Mouse (Mus musculus) limb, embryonic 15.5 days (tissue): Measurements from ENCODE around the gene Foxe1. TPM values are rescaled to one million over a fixed set of nuclear protein-coding genes. Genes with fewer than 3 reads are reported as not detected.

Experiments
- ATAC-seq: fragments of 200-750 bp; cut with Nextera tagmentation; 2 replicates; pipeline ENCODE4 v1.8.0; 2017; ENCODE audit warnings: low read depth, moderate TSS enrichment; ENCODE audit not compliant: insufficient number of reproducible peaks, low FRiP score, low TSS enrichment
- H3K27ac ChIP-seq: fragments of 300-500 bp; sonication (generic); 2 replicates; pipeline ENCODE4 v1.5.1; 2015; ENCODE audit warnings: moderate library complexity, mild to moderate bottlenecking, inconsistent platforms
- H3K27me3 ChIP-seq: fragments of 300-500 bp; sonication (generic); 2 replicates; pipeline ENCODE4 v1.6.1; 2015; ENCODE audit warnings: inconsistent platforms
- H3K36me3 ChIP-seq: fragments of 300-500 bp; sonication (generic); 2 replicates; pipeline ENCODE4 v1.6.1; 2015; ENCODE audit warnings: inconsistent platforms
- H3K4me1 ChIP-seq: fragments of 300-500 bp; sonication (generic); 2 replicates; pipeline ENCODE4 v1.6.1; 2015; ENCODE audit warnings: inconsistent platforms
- H3K4me2 ChIP-seq: fragments of 300-500 bp; sonication (generic); 2 replicates; pipeline ENCODE4 v1.6.1; 2015; ENCODE audit warnings: mild to moderate bottlenecking, inconsistent platforms
- H3K4me3 ChIP-seq: fragments of 300-500 bp; sonication (generic); 2 replicates; pipeline ENCODE4 v1.5.1; 2015; ENCODE audit warnings: mild to moderate bottlenecking, inconsistent platforms
- H3K9ac ChIP-seq: fragments of 300-500 bp; sonication (generic); 2 replicates; pipeline ENCODE4 v1.6.1; 2015; ENCODE audit warnings: inconsistent platforms
- H3K9me3 ChIP-seq: fragments of 300-500 bp; sonication (generic); 2 replicates; pipeline ENCODE4 v1.6.1; 2016; ENCODE audit warnings: inconsistent platforms
- WGBS: fragments of 180-500 bp; shearing (Covaris S2); methylation state at CpG from one replicate; pipeline ENCODE4 v1.1.7; 2015; 5-methylcytosine and 5-hydroxymethylcytosine counted together
- polyA plus RNA-seq: library from polyadenylated mRNA; unstranded; fragments of >200 nt; fragmentation: Nextera tagmentation; extraction: Ambion mirVana; gene quantifications from 2 replicates; pipeline ENCODE4 v1.2.1, GENCODE M21; 2015

Foxe1 gene
- polyA plus RNA-seq, 1 experiment from 2014 or later: 0.08 TPM

- no peaks in the 10 kb centered on the region for H3K9me3 ChIP-seq
- no peak overlapping the region for H3K9ac ChIP-seq
- no peak overlapping the region for H3K27ac ChIP-seq
- ATAC-seq: peak; percentile 57; the same call in 1 of the 2 replicates
- peaks cover 11% of the 10 kb centered on the region; the same call in 1 of the 2 replicates for H3K4me1 ChIP-seq
- 17% methylated on average over 22 of the region's 22 CpGs for WGBS
- peak overlapping the region; percentile 63 for H3K4me2 ChIP-seq
- 0 out of 2 replicates have a peak, but pooled peaks cover under 1% of the 10 kb centered on the region for H3K27me3 ChIP-seq
- H3K4me3 ChIP-seq: peak overlapping the region; percentile 38
- peaks cover 22% of the 10 kb centered on the region for H3K36me3 ChIP-seq
These were observed 31.5 kb downstream of the Foxe1 start for GRCm38 (mm10) chr4:46374869-46375368.

GRCm38 (mm10) chr4:46388556-46388955, 45.1 kb downstream of the Foxe1 start:
- Histone ChIP-seq H3K36me3 (peaks cover 28% of the 10 kb centered on the region), H3K27ac (peak overlapping the region; percentile 94), H3K4me2 (peak overlapping the region; percentile 59), H3K4me3 (peak overlapping the region; percentile 63), H3K9me3 (no peaks in the 10 kb centered on the region), H3K4me1 (0 out of 2 replicates have a peak, but pooled peaks cover 3% of the 10 kb centered on the region), H3K9ac (0 out of 2 replicates have a peak overlapping the region, but pooled peaks have one; percentile 75), H3K27me3 (peaks cover 5% of the 10 kb centered on the region; the same call in 1 of the 2 replicates)
- WGBS: 17% methylated on average over 5 of the region's 5 CpGs
- no peak for ATAC-seq

DNA sequence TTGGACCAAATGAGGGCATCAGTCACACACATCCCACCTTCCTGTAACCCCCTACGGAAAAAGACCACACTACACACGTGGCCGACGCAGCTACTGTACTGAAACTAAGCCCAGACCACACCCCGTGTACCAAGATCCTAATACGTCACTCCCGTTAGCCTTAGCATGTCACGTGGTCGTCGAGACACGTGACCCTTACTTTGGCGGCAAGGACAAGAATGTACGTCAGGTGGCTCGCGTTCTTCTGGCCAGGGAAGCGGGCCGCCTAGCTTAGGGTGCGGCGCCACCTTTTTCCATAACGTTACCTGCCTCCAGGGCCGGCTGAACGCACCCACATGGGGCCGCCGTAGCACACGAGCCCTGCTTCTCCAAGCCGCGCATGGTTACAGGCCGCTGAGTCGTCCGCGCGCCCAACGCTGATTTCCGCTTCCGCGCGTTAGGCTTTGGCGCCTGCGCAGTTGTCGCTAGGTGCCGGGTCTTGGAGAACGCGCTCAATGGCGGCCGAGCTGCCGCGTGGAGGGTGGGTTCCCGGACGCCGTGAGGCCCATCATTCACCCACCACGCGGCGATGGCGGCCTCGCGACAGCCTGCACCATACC, 45.7 kb downstream of the Foxe1 start, which contains the start of gene Trmo:
Gene Trmo, minus strand, starts transcription at position 425 of the 599 bp plus-strand sequence.
- H3K9ac ChIP-seq: peak within 1 kb of the TSS; percentile 75
- peaks cover 22% of the 10 kb centered on the region for H3K36me3 ChIP-seq
- H3K4me2 ChIP-seq: peak within 1 kb of the TSS; percentile 59
- H3K27ac ChIP-seq: peak within 1 kb of the TSS; percentile 94
- peak; percentile 95 for ATAC-seq
- 0 out of 2 replicates have a peak, but pooled peaks cover 3% of the 10 kb centered on the region for H3K4me1 ChIP-seq
- H3K9me3 ChIP-seq: no peaks in the 10 kb centered on the region
- peak within 1 kb of the TSS; percentile 63 for H3K4me3 ChIP-seq
- peaks cover 5% of the 10 kb centered on the region; the same call in 1 of the 2 replicates for H3K27me3 ChIP-seq
- WGBS: under 1% methylated on average over 56 of the region's 56 CpGs

DNA sequence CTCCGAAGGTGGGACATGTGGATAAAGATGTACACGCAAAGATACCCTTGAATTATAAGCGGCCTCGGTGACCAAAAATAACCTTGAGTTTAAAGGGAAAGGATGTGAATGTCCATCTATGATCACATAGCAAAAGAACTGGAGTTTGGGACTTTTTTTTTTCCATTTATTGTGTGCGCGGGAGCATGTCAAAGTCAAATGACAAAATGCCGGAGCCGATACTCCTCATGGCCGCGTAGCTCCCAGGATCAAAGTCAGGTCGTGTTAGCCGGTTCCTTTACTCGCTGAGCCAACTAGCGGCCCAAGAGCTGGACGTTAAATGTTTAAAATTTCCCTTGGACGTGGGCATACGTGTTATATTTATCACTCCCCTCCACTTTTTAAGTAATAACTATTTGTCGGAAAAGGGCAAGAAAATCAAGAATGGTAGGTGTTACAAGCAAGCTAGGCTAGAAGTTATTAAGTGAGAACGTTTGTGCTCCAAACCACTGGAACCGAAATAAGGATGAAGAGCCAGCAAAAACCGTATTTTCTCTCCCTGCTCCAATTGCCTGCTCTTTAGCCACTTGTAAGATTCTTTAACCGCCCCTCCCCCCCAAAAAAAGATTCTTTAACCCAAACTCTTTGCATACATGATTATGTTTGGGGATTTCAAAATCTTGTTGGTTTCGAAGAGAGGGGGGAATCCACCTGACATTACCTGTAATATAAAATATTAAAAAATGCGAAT, 46.4 kb downstream of the Foxe1 start:
- H3K9me3 ChIP-seq: no peaks in the 10 kb centered on the region
- H3K27me3 ChIP-seq: peaks cover 5% of the 10 kb centered on the region; the same call in 1 of the 2 replicates
- 2% methylated on average over 24 of the region's 24 CpGs for WGBS
- peak overlapping the region; percentile 63 for H3K4me3 ChIP-seq
- peak overlapping the region; percentile 94 for H3K27ac ChIP-seq
- peaks cover 16% of the 10 kb centered on the region for H3K36me3 ChIP-seq
- H3K9ac ChIP-seq: peak overlapping the region; percentile 75
- peak overlapping the region; percentile 59 for H3K4me2 ChIP-seq
- 0 out of 2 replicates have a peak, but pooled peaks cover 3% of the 10 kb centered on the region for H3K4me1 ChIP-seq
- no peak for ATAC-seq

DNA sequence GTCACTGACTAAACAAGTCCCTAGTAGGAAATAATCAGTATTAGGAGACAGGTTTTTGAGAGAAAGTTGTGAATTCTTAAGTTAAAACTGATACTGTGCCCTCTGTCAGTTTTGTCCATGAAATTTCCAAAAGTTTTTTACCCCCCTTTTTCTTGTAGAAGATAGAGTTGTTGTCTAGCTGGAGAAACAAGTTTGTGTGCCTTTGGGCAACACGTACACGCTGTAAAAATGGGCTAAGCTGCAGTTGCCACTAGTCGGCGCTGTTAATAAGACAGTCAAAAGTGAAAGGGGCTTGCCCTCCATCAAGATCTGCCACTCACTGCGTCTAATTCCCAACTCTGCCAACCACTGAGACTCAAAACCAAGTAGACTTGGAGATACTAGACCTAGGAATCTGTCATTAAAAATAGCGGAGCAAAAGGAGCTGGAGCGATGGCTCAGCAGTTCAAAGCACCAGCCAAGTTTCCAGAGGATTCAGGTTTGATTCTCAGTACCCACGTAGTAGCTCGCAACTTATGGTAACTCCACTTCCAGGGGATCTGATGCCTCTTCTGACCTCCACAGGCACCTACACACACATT, 47.1 kb downstream of the Foxe1 start:
- H3K27me3 ChIP-seq: peaks cover 5% of the 10 kb centered on the region; the same call in 1 of the 2 replicates
- ATAC-seq: no peak
- peak overlapping the region; percentile 59 for H3K4me2 ChIP-seq
- H3K9ac ChIP-seq: peak overlapping the region; percentile 75; the same call in 1 of the 2 replicates
- H3K36me3 ChIP-seq: peaks cover 9% of the 10 kb centered on the region
- 22% methylated on average over 9 of the region's 9 CpGs for WGBS
- 0 out of 2 replicates have a peak, but pooled peaks cover 3% of the 10 kb centered on the region for H3K4me1 ChIP-seq
- H3K4me3 ChIP-seq: peak overlapping the region; percentile 63
- no peaks in the 10 kb centered on the region for H3K9me3 ChIP-seq
- H3K27ac ChIP-seq: peak overlapping the region; percentile 94

GRCm38 (mm10) chr4:46394388-46394787, 51.0 kb downstream of the Foxe1 start:
- 72% methylated on average over 2 of the region's 2 CpGs for WGBS
- Histone ChIP-seq H3K36me3 (no peaks in the 10 kb centered on the region), H3K27ac (no peak overlapping the region), H3K4me1 (0 out of 2 replicates have a peak, but pooled peaks cover 3% of the 10 kb centered on the region), H3K27me3 (peaks cover 5% of the 10 kb centered on the region; the same call in 1 of the 2 replicates), H3K9ac (no peak overlapping the region), H3K4me2 (no peak overlapping the region), H3K9me3 (no peaks in the 10 kb centered on the region), H3K4me3 (no peak overlapping the region)
- no peak for ATAC-seq

GRCm38 (mm10) chr4:46395736-46396135, 52.3 kb downstream of the Foxe1 start:
- Histone ChIP-seq H3K4me2 (no peak overlapping the region), H3K27me3 (peaks cover 5% of the 10 kb centered on the region; the same call in 1 of the 2 replicates), H3K4me1 (no peaks in the 10 kb centered on the region), H3K4me3 (no peak overlapping the region), H3K9ac (no peak overlapping the region), H3K9me3 (no peaks in the 10 kb centered on the region), H3K27ac (no peak overlapping the region), H3K36me3 (no peaks in the 10 kb centered on the region)
- 30% methylated on average over 5 of the region's 5 CpGs for WGBS
- ATAC-seq: no peak

Other genes starting within 250 kb of the Foxe1 start
- 68.7 and 69.5 TPM in 2 replicates for gene Ncbp1, start 205.0 kb upstream of the Foxe1 start, polyA plus RNA-seq
- gene Tstd2, start 204.9 kb upstream of the Foxe1 start, polyA plus RNA-seq: 32.0 and 33.0 TPM in 2 replicates
- gene Xpa, start 147.3 kb upstream of the Foxe1 start, polyA plus RNA-seq: 20.6 and 22.0 TPM in 2 replicates
- 10.2 and 10.6 TPM in 2 replicates for gene Trmo, start 45.8 kb downstream of the Foxe1 start, polyA plus RNA-seq
- gene Hemgn, start 69.9 kb downstream of the Foxe1 start, polyA plus RNA-seq: 0.77 and 2.4 TPM in 2 replicates
- 235 and 258 TPM in 2 replicates for gene Anp32b, start 107.3 kb downstream of the Foxe1 start, polyA plus RNA-seq
- gene Nans, start 145.6 kb downstream of the Foxe1 start, polyA plus RNA-seq: 94.4 and 94.7 TPM in 2 replicates
- gene Trim14, start 192.5 kb downstream of the Foxe1 start, polyA plus RNA-seq: 1.4 and 2.1 TPM in 2 replicates